Mouse (Mus musculus) stomach, embryonic 16.5 days (tissue): ENCODE results near the gene Foxn4. TPM values are rescaled to one million over a fixed set of nuclear protein-coding genes. Genes with fewer than 3 reads are reported as not detected.

Source experiments
- ATAC-seq: fragments of 200-750 bp; cut with Nextera tagmentation; 2 replicates; pipeline ENCODE4 v1.8.0; 2017; ENCODE audit warnings: moderate number of reproducible peaks, moderate TSS enrichment; ENCODE audit not compliant: insufficient read depth, low FRiP score
- H3K27ac ChIP-seq: fragments of 300-500 bp; sonication (generic); 2 replicates; pipeline ENCODE4 v1.5.1; 2014; ENCODE audit warnings: low read length
- H3K27me3 ChIP-seq: fragments of 300-500 bp; sonication (generic); 2 replicates; pipeline ENCODE4 v1.6.1; 2014; ENCODE audit warnings: low read length, control low read depth, mixed read lengths; ENCODE audit not compliant: control insufficient read depth, insufficient read depth
- H3K36me3 ChIP-seq: fragments of 300-500 bp; sonication (generic); 2 replicates; pipeline ENCODE4 v1.6.1; 2014; ENCODE audit warnings: low read length; ENCODE audit not compliant: control insufficient read depth, insufficient read depth
- H3K4me1 ChIP-seq: fragments of 300-500 bp; sonication (generic); 2 replicates; pipeline ENCODE4 v1.6.1; 2014; ENCODE audit warnings: low read length, control low read depth, mixed read lengths; ENCODE audit not compliant: control insufficient read depth, insufficient read depth
- H3K4me2 ChIP-seq: fragments of 300-500 bp; sonication (generic); 2 replicates; pipeline ENCODE4 v1.6.1; 2014; ENCODE audit warnings: low read depth, low read length, mixed read lengths
- H3K4me3 ChIP-seq: fragments of 300-500 bp; sonication (generic); replicated peaks from 2 replicates; pipeline ENCODE4 v1.5.1; 2014; ENCODE audit warnings: mild to moderate bottlenecking, low read length
- H3K9ac ChIP-seq: fragments of 300-500 bp; sonication (generic); 2 replicates; pipeline ENCODE4 v1.6.1; 2014; ENCODE audit warnings: low read length
- H3K9me3 ChIP-seq: fragments of 300-500 bp; sonication (generic); replicated peaks from 2 replicates; pipeline ENCODE4 v1.6.1; 2016; ENCODE audit warnings: low read length, control low read depth; ENCODE audit not compliant: control insufficient read depth
- WGBS: fragments of 180-500 bp; shearing (Covaris S2); extraction: QIAGEN DNeasy Blood & Tissue Kit; methylation state at CpG from one replicate; pipeline ENCODE4 v1.1.7; 2014; 5-methylcytosine and 5-hydroxymethylcytosine counted together
- polyA plus RNA-seq: library from polyadenylated mRNA; unstranded; fragments of >200 nt; fragmentation: Nextera tagmentation; extraction: Ambion mirVana; gene quantifications from 2 replicates; pipeline ENCODE4 v1.2.1, GENCODE M21; 2015

Gene Foxn4
- polyA plus RNA-seq, 1 experiment from 2014 or later = 0.13 TPM

GRCm38 (mm10) chr5:114298212-114298894 is 24.7 kb upstream of the Foxn4 start:
- Histone ChIP-seq H3K4me1 (peaks cover 4% of the 10 kb centered on the region; the same call in 1 of the 2 replicates), H3K36me3 (no peaks in the 10 kb centered on the region), H3K27me3 (no peaks in the 10 kb centered on the region), H3K9ac (no peak overlapping the region), H3K27ac (no peak overlapping the region), H3K4me3 (no peak overlapping the region), H3K9me3 (no peaks in the 10 kb centered on the region), H3K4me2 (no peak overlapping the region)
- WGBS = 53% methylated on average over 18 of the region's 18 CpGs
- ATAC-seq = no peak

- Histone ChIP-seq H3K4me2 (0 out of 2 replicates have a peak overlapping the region, but pooled peaks have one; percentile 14), H3K4me1 (peaks cover 4% of the 10 kb centered on the region; the same call in 1 of the 2 replicates), H3K9me3 (no peaks in the 10 kb centered on the region), H3K9ac (0 out of 2 replicates have a peak overlapping the region, but pooled peaks have one; percentile 23), H3K4me3 (no peak overlapping the region), H3K27me3 (no peaks in the 10 kb centered on the region), H3K36me3 (no peaks in the 10 kb centered on the region), H3K27ac (no peak overlapping the region)
- 29% methylated on average over 22 of the region's 22 CpGs for WGBS
- ATAC-seq = no peak
Observed at GRCm38 (mm10) chr5:114296693-114297631, 23.4 kb upstream of the Foxn4 start.

GRCm38 (mm10) chr5:114290004-114290403 is 16.4 kb upstream of the Foxn4 start:
- H3K4me3 ChIP-seq = no peak overlapping the region
- H3K27me3 ChIP-seq = no peaks in the 10 kb centered on the region
- H3K9me3 ChIP-seq = no peaks in the 10 kb centered on the region
- H3K4me2 ChIP-seq = no peak overlapping the region
- H3K9ac ChIP-seq = no peak overlapping the region
- H3K4me1 ChIP-seq = no peaks in the 10 kb centered on the region
- ATAC-seq = no peak
- no peak overlapping the region for H3K27ac ChIP-seq
- no peaks in the 10 kb centered on the region for H3K36me3 ChIP-seq
- 65% methylated on average over 3 of the region's 3 CpGs for WGBS

GRCm38 (mm10) chr5:114288874-114289273 is 15.3 kb upstream of the Foxn4 start, which contains the start of gene Myo1h:
Gene Myo1h (plus strand): TSS chr5:114289166.
- no peak within 1 kb of the TSS for H3K9ac ChIP-seq
- no peak for ATAC-seq
- H3K36me3 ChIP-seq = no peaks in the 10 kb centered on the region
- no peaks in the 10 kb centered on the region for H3K9me3 ChIP-seq
- no peak within 1 kb of the TSS for H3K4me2 ChIP-seq
- H3K27me3 ChIP-seq = no peaks in the 10 kb centered on the region
- no peak within 1 kb of the TSS for H3K27ac ChIP-seq
- H3K4me1 ChIP-seq = no peaks in the 10 kb centered on the region
- no peak within 1 kb of the TSS for H3K4me3 ChIP-seq
- WGBS = 33% methylated on average over 13 of the region's 13 CpGs

- ATAC-seq = no peak
- Histone ChIP-seq H3K9me3 (no peaks in the 10 kb centered on the region), H3K27ac (no peak overlapping the region), H3K9ac (no peak overlapping the region), H3K36me3 (no peaks in the 10 kb centered on the region), H3K4me3 (no peak overlapping the region), H3K27me3 (no peaks in the 10 kb centered on the region), H3K4me1 (no peaks in the 10 kb centered on the region), H3K4me2 (no peak overlapping the region)
- WGBS = 85% methylated on average over 5 of the region's 5 CpGs
Observed at GRCm38 (mm10) chr5:114288396-114288795, 14.8 kb upstream of the Foxn4 start.

GRCm38 (mm10) chr5:114286872-114287571 is 13.4 kb upstream of the Foxn4 start:
- 65% methylated on average over 16 of the region's 16 CpGs for WGBS

GRCm38 (mm10) chr5:114286102-114286501 is 12.5 kb upstream of the Foxn4 start:
- WGBS = 72% methylated on average over 4 of the region's 4 CpGs
- Histone ChIP-seq H3K27me3 (no peaks in the 10 kb centered on the region), H3K27ac (no peak overlapping the region), H3K4me1 (no peaks in the 10 kb centered on the region), H3K9ac (no peak overlapping the region), H3K9me3 (no peaks in the 10 kb centered on the region), H3K36me3 (no peaks in the 10 kb centered on the region), H3K4me3 (no peak overlapping the region), H3K4me2 (no peak overlapping the region)
- ATAC-seq = no peak

More at GRCm38 (mm10) chr5:114286872-114287571, 13.4 kb upstream of the Foxn4 start:
- no peak overlapping the region for H3K4me3 ChIP-seq
- no peak overlapping the region for H3K27ac ChIP-seq
- H3K9me3 ChIP-seq = no peaks in the 10 kb centered on the region
- no peaks in the 10 kb centered on the region for H3K36me3 ChIP-seq
- H3K27me3 ChIP-seq = no peaks in the 10 kb centered on the region
- no peaks in the 10 kb centered on the region for H3K4me1 ChIP-seq
- no peak overlapping the region; the same call in 1 of the 2 replicates for H3K9ac ChIP-seq
- no peak for ATAC-seq
- H3K4me2 ChIP-seq = no peak overlapping the region

GRCm38 (mm10) chr5:114285398-114285700 is 11.7 kb upstream of the Foxn4 start:
- Histone ChIP-seq H3K9me3 (no peaks in the 10 kb centered on the region), H3K9ac (no peak overlapping the region), H3K27ac (no peak overlapping the region), H3K27me3 (no peaks in the 10 kb centered on the region), H3K4me1 (no peaks in the 10 kb centered on the region), H3K4me2 (no peak overlapping the region), H3K4me3 (no peak overlapping the region), H3K36me3 (no peaks in the 10 kb centered on the region)
- ATAC-seq = no peak
- WGBS = 83% methylated on average over 3 of the region's 3 CpGs
